Mouse (Mus musculus) megakaryocyte progenitor cell, adult 5-6 weeks (primary cell): ENCODE measurements at regions not wholly inside any gene's neighbourhood (a gene's known extent, or its start where the extent isn't known, plus 50 kb on each side); places are given as distances from the start of the nearest gene placed in this dataset.

ENCODE experiments used
- ATAC-seq: replicated peaks from 2 replicates; pipeline ENCODE4 v1.8.0; 2016; ENCODE audit warnings: mild to moderate bottlenecking, moderate TSS enrichment, inconsistent platforms; ENCODE audit not compliant: poor library complexity

DNA sequence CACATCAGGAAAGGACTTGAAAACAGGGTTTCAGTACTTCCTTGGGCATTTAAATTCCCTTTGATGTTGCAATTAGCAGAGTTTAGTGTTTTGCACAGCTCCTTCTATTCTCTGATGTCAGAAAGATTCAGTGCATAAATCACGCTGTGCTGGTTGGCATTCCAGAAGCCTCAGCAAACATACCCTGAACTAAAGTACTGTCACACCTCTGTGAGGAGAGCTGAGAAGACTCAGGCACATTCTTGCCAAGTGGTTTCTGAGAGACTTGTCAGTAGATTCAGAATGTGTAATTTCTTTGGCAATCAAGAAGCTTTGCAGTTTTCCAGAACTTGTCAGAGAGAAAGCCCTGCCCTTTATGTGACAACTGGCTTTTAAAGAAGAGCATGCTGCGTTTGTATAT lies 192.4 kb upstream of the 2610001J05Rik start:
- ATAC-seq: no peak

GRCm38 (mm10) chr6:14046560-14046959 lies 175.2 kb upstream of the 2610001J05Rik start:
- peak; percentile 76 for ATAC-seq

DNA sequence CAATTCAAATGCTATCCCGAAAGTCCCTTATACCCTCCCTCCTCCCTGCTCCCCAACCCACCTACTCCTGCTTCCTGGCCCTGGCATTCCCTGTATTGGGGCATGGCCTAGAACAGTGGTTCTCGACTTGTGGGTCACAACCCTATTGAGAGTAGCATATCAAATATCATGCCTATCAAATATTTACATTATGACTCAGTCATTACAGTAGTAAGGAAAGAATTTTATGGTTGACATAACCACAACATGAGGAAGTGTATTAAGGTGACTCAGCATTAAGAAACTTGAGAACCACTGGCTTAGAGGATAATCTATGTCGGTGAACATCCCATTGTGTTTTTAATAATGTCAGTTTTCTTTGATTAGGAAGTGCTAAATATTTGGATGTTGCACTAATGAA lies 173.3 kb upstream of the 2610001J05Rik start:
- ATAC-seq: peak; percentile 48; the same call in 1 of the 2 replicates

DNA sequence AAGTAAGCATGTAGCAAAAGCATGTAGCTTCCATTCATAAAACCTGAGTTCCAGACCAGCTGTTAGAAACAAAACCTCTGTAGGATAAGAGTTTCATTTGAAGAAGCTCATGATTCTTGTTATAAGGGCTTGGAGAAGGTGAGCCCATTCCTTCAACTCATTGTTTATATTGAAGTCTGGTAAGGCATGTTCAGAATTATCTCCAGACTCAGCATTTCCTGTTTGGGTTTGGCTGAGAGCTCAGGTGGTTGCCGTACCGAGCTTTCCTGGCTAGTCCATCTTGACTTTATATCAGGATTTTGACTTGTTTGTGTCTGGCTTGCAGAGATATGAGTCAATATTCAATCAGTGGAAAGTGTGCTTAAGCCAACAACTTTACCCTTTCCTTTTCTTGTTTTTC lies 154.6 kb upstream of the 2610001J05Rik start:
- ATAC-seq: peak; percentile 39

DNA sequence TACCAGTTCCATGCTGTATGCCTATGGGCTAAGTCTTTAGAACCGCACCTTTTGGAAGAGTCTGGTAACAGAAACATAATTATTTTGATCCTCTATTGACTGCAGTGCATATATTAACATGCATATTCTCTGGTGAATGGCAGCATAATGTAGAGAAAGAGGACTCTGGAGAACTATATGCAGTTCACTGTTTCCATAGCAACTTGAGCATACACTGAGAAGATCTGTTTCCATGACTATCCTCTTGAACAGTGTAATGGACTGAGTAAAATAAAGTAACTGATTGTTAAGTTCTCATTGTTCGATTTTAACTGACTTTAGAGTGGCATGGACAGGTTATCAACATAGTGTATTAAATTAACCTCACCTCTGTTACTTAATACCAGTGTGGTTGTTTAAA lies 147.6 kb upstream of the 2610001J05Rik start:
- no peak for ATAC-seq

DNA sequence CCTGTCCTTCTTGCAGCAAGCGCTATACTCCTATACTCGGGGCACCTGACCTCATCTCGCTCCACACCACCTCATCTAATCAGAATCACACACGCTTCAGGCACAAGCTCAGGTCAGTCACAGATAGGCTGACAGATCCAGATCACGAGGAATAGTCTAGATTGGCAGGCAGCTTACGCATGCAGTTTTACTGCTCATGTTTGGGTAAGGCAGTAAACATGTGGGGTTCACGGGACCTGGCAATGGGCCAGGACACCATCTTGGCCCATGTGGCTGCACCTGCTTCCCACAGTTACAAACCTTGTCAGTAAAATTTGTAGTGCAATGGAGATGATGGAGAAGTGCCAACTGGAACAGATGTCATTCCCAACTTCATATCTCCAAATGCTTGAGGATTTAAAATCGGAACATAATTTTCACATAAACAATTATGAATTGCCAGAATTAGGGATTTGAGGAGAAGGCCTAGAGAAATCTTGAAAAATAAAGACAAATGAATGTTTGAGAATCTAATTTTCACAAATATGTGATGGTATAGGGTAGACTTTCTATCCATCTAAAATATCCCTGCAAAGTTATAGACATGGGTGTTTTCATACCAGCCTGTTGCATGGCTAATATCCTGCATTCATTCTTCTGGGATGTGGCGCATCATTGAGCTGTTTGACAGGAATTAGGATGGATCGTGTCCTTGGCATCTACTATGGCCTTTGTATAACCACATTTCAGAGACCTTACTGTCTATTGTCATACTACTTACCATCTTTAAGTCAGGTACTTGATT lies 111.5 kb upstream of the 2610001J05Rik start:
- no peak for ATAC-seq

DNA sequence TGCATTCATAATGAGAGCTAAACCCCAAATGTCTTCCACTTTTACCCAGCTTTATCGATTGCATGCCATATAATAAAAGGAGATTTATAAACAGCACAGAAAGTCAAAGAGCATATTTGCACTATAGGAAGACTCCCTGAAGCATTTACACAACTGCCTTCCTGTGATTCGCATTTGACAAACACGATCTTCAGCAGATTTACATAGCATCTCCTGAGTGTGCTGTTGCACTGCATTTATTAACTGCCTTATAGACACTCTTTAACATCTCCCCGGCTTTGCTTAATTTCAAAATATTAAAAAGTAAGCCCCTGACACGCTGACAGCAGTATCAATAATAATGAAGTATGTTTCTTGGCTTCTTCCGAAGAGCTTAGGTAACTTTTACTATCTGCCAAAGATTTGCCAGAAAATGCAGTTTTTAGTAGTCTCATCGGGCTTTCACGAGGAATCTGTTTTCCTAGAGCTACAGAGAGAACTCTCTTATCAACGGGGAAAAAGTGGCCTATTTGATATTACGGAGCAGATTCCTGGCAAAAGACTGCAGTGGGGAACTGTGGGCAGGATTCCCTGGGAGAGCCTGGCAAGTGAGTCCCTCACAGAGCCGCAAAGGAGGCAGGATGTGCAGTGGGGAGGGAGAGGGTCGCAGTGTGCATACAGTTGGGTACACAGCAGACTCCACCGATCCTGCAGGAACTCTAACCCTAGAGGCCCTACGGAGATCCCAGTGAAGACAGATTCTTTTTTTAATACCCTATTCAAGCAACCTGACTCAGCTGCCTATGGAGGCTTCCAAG lies 103.6 kb upstream of the 2610001J05Rik start:
- ATAC-seq: no peak

DNA sequence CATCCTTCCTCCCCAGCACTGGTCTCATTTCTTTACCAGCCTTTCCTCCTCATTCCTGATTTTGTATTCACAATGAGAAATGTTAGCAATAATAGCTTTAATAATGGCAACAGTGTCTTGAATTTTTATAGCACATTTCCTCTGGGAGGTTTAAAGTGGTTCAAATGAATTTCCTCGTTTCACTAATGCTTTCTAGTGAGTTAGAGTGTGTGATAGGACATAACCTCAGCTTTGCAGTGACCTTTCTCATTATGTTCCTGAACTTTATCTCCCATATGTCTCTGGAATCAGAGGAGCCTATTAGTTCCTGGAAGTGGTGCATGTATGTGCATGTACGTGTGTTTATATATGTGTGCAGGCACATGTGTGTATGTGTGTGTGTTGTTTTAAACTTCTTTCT lies 93.2 kb upstream of the 2610001J05Rik start:
- ATAC-seq: no peak

DNA sequence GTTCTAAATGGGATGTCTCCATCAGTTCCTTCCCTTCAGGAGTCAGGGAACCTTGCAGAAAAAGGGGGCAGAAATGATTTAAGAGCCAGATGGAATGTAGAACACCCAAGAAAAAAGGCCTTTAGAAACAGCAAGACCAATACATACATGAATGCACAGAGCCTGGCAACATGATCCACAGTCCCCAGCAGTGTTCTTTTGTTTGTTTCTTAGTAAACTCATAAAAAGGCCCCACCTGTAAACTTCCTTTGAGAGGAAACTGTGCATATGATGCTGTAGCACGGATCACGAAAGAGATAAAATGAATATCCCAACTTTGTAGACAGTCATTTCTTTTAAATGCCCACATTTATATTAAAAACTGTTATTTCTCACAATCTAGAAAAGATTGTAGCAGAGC lies 92.7 kb upstream of the 2610001J05Rik start:
- no peak for ATAC-seq

DNA sequence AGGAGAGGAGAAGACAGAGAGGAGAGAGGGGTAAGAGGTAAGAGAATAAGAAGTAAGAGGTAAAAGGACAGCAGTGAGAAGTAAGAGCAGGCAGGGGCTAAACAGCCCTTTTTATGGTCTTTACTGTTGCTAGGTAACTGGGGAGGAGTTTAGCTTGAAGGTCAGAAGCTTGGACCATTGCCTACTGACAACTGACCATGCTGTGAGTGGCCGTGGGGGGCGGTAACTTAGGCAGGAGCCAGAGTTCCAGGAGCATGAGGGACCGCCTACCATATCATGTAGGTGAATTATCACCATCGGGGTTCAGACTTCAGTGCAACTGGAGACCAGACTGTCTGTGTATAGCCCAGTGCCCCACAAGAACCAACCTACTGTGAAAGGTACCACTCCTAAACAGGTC lies 78.3 kb upstream of the 2610001J05Rik start:
- no peak for ATAC-seq

DNA sequence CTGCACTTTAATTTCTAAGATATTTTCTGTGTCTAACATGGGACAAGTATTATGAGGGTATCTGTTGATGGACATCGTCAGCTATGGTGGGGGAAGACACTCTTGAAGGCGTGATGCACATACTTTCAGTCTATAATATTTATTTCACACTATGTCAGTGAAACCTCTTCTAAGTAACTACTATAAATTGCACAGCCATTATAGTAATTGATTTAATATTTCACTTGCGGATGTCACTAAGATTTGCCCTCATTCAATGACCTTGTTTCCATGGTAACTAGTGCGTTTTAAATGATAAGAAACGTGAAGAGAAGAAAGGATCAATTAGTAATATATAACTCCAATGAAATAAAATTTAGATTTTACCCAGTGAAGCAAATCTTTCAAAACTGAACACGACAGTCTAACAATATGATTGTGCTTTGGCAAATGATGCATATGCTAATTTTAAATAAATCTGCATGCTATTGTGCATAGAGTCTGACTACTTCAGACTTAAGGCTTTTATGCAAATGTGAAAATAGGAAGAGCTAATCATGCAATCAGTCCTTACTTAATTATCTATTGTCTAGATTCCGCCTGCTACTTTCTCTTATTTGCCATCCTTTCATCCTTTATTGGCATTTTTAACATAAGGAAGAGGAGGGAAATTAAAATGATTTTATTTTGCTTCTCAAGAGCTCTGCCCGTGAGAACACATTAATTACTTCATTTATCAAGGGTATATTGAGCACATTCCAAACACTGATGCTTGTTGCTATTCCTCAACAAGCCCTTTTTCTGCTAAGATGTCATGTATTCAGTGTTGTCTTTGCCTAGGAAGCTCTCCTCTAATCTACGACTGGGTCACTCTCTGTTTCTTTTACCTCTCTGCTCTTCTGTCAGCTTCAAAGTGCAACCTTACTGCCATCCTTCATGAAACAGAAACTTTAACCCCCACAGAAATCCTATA lies 49.8 kb upstream of the 2610001J05Rik start:
- no peak for ATAC-seq
